Comparison of ENCODE assay signal across 17 mouse cellular contexts in genomic region chr16:31597965-31598364, GRCm38 (mm10).
DNase-seq lines count a peak whose midpoint lies in the region; ATAC-seq and TF ChIP-seq lines count a peak whose summit lies in the region.
"Had no signal": no experiment of that assay in that cellular context is flagged by ENCODE, and none has a peak within 500 bp of the region (broad histone marks: within the 10 kb centered on the region; RNA-seq: fewer than 3 reads in every experiment).

No protein-coding gene starts in this region.

- no peak for TF ChIP-seq CTCF in G1E (IDR thresholded peaks at IDR 0.05; ENCODE audit: low read depth, low read length)

- H3K4me3 ChIP-seq in heart, embryonic 11.5 days (ENCODE audit: low read depth, low read length), result no peak overlapping the region
- H3K4me3 ChIP-seq in G1E (ENCODE audit: low read depth, low read length), result peak overlapping the region; percentile 33; the same call in 1 of the 2 replicates
- H3K4me3 ChIP-seq in liver, embryonic 16.5 days (ENCODE audit: low read depth, low read length), result no peak overlapping the region
- H3K4me3 ChIP-seq: embryonic facial prominence, embryonic 15.5 days; forebrain, embryonic 15.5 days; neural tube, embryonic 13.5 days had no signal

- intact Hi-C loops in heart, postnatal 25 days (cut with DNase I), result no loop called here

- no peak for DNase-seq in heart, postnatal 25 days (ENCODE audit: low spot score)
- DNase-seq in G1E (ENCODE audit: low spot score), result no peak
- no peak for DNase-seq in thymus, postnatal 0 days (ENCODE audit: low spot score)
- DNase-seq in embryo, embryonic 11 days, result no peak
- no peak for DNase-seq in urinary bladder, postnatal 14 days (ENCODE audit: low spot score)
- DNase-seq: B cell, adult 2 months; kidney, adult 18-20 months; kidney, postnatal 36 days; retina, postnatal 1 day; right cerebral cortex, postnatal 4 days; thymus, postnatal 36 days had no signal

- peak overlapping the region; percentile 59; the same call in 1 of the 2 replicates for H3K27ac ChIP-seq in heart, embryonic 11.5 days (ENCODE audit: low read depth, low read length)
- peak overlapping the region; percentile 86 for H3K27ac ChIP-seq in liver, embryonic 16.5 days (ENCODE audit: low read length)
- H3K27ac ChIP-seq: embryonic facial prominence, embryonic 15.5 days; forebrain, embryonic 15.5 days; neural tube, embryonic 13.5 days had no signal

- no peak overlapping the region for H3K9ac ChIP-seq in heart, embryonic 11.5 days (ENCODE audit: low read depth, low read length)
- H3K9ac ChIP-seq in liver, embryonic 16.5 days (ENCODE audit: low read depth, low read length), result no peak overlapping the region; the same call in none of the 2 replicates
- H3K9ac ChIP-seq: embryonic facial prominence, embryonic 15.5 days; forebrain, embryonic 15.5 days; neural tube, embryonic 13.5 days had no signal

- H3K27me3 ChIP-seq in heart, embryonic 11.5 days (ENCODE audit: control insufficient read depth, insufficient read depth, low read length), result no peaks in the 10 kb centered on the region
- peaks cover 19% of the 10 kb centered on the region for H3K27me3 ChIP-seq in G1E (ENCODE audit: insufficient read depth, low read length)
- H3K27me3 ChIP-seq in liver, embryonic 16.5 days (ENCODE audit: control insufficient read depth, insufficient read depth, low read depth, low read length), result no peaks in the 10 kb centered on the region
- H3K27me3 ChIP-seq: embryonic facial prominence, embryonic 15.5 days; forebrain, embryonic 15.5 days; neural tube, embryonic 13.5 days had no signal

- no peaks in the 10 kb centered on the region for H3K9me3 ChIP-seq in heart, embryonic 11.5 days (replicated peaks; ENCODE audit: control insufficient read depth, low read length)
- H3K9me3 ChIP-seq in G1E (replicated peaks), result no peaks in the 10 kb centered on the region; the same call in 1 of the 2 replicates
- no peaks in the 10 kb centered on the region for H3K9me3 ChIP-seq in liver, embryonic 16.5 days (replicated peaks; ENCODE audit: control insufficient read depth, low read length)
- H3K9me3 ChIP-seq: embryonic facial prominence, embryonic 15.5 days; forebrain, embryonic 15.5 days; neural tube, embryonic 13.5 days had no signal

- no peaks in the 10 kb centered on the region for H3K36me3 ChIP-seq in heart, embryonic 11.5 days (ENCODE audit: control insufficient read depth, insufficient read depth, low read length)
- H3K36me3 ChIP-seq in G1E (replicated peaks), result no peaks in the 10 kb centered on the region
- no peaks in the 10 kb centered on the region for H3K36me3 ChIP-seq in liver, embryonic 16.5 days (ENCODE audit: control insufficient read depth, insufficient read depth)
- H3K36me3 ChIP-seq: embryonic facial prominence, embryonic 15.5 days; forebrain, embryonic 15.5 days; neural tube, embryonic 13.5 days had no signal

- H3K4me2 ChIP-seq in heart, embryonic 11.5 days, result no peak overlapping the region
- H3K4me2 ChIP-seq in liver, embryonic 16.5 days (ENCODE audit: low read depth, low read length), result peak overlapping the region; percentile 53
- H3K4me2 ChIP-seq: embryonic facial prominence, embryonic 15.5 days; forebrain, embryonic 15.5 days; neural tube, embryonic 13.5 days had no signal

- H3K4me1 ChIP-seq in heart, embryonic 11.5 days (ENCODE audit: control insufficient read depth, insufficient read depth, low read length), result peaks cover 30% of the 10 kb centered on the region
- H3K4me1 ChIP-seq in G1E (ENCODE audit: insufficient read depth, low read depth, low read length), result peaks cover 40% of the 10 kb centered on the region
- peaks cover 51% of the 10 kb centered on the region for H3K4me1 ChIP-seq in liver, embryonic 16.5 days (ENCODE audit: control insufficient read depth, low read depth, low read length)

- no peak for ATAC-seq in heart, embryonic 11.5 days (replicated peaks; ENCODE audit: insufficient number of reproducible peaks, low FRiP score, low TSS enrichment)
- no peak for ATAC-seq in G1E (ENCODE audit: extremely low read depth, insufficient number of reproducible peaks, low FRiP score, poor library complexity, severe bottlenecking)
- peak; percentile 10; the same call in 1 of the 2 replicates for ATAC-seq in erythroblast, adult 5-6 weeks (replicated peaks; ENCODE audit: low FRiP score, poor library complexity, severe bottlenecking)
- 0 out of 2 replicates have a peak, but pooled peaks have one; percentile 10 for ATAC-seq in liver, embryonic 16.5 days (ENCODE audit: low read depth)
- ATAC-seq: forebrain, embryonic 15.5 days had no signal

- WGBS in heart, embryonic 11.5 days (ENCODE audit: insufficient replicate concordance), result 66% methylated on average over 5 of the region's 5 CpGs
- WGBS in liver, embryonic 16.5 days (ENCODE audit: insufficient replicate concordance), result 35% methylated on average over 5 of the region's 5 CpGs

Comparison
In these comparisons a context has a peak if more than half of its experiments do, and no peak if none do; other contexts are left out.
1. ATAC-seq: peak in erythroblast, adult 5-6 weeks (single experiment) and liver, embryonic 16.5 days (single experiment); none in heart, embryonic 11.5 days (single experiment) and G1E (single experiment).